Mouse (Mus musculus): ENCODE measurements around the gene Lrrn1. TPM values are rescaled to one million over a fixed set of nuclear protein-coding genes. Genes with fewer than 3 reads are reported as not detected.

Gene Lrrn1
- polyA plus RNA-seq (2021; fragmentation: Nextera tagmentation), result 23.6 and 24.3 TPM in 2 replicates
- long read RNA-seq, experiment 1, transcript Lrrn1-201 (2 exons, 3,700 nt), result major isoform, 9 of 27 reads
- long read RNA-seq, experiment 1, partial matches to known transcripts, result 18 of 27 reads
- long read RNA-seq, experiment 1, other reads (novel, unspliced or antisense), result 0 of 27 reads
- long read RNA-seq, experiment 2, transcript Lrrn1-201 (2 exons, 3,700 nt), result major isoform, 134 of 158 reads
- long read RNA-seq, experiment 2, partial matches to known transcripts, result 0 of 158 reads
- long read RNA-seq, experiment 2, other reads (novel, unspliced or antisense), result 24 of 158 reads

GRCm38 (mm10) chr6:107528877-107529864 is at the start of gene Lrrn1:
Gene Lrrn1, plus strand, starts transcription at chr6:107529768.

